Mouse (Mus musculus) thymus, postnatal 14 days (tissue): ENCODE data around the gene Ppp1r9b.
"Not testable (repeated sequence)": the region's sequence is repeated elsewhere in the genome, so short reads cannot be mapped to it uniquely, and the experiment has no call there.

Source experiments
- DNase-seq: peaks from one replicate; pipeline ENCODE4 v3.0.0; 2021

Ppp1r9b gene

GRCm38 (mm10) chr11:95000128-95000527 is 9.3 kb downstream of the Ppp1r9b start:
- DNase-seq: peak; percentile 43

- DNase-seq: peak; percentile 85
These were observed 9.7 kb downstream of the Ppp1r9b start for GRCm38 (mm10) chr11:95000548-95000947.

- peak; percentile 79 for DNase-seq
These were observed 10.2 kb downstream of the Ppp1r9b start for GRCm38 (mm10) chr11:95001058-95001457.

GRCm38 (mm10) chr11:95001584-95002347 is 10.9 kb downstream of the Ppp1r9b start:
- DNase-seq: peak; percentile 25

- DNase-seq: no peak
These were observed 11.9 kb downstream of the Ppp1r9b start for GRCm38 (mm10) chr11:95002705-95003104.

GRCm38 (mm10) chr11:95004136-95004936 is 13.5 kb downstream of the Ppp1r9b start:
- no peak for DNase-seq

GRCm38 (mm10) chr11:95004937-95005198 is 14.0 kb downstream of the Ppp1r9b start:
- DNase-seq: no peak

- DNase-seq: peak; percentile 40
These were observed 15.2 kb downstream of the Ppp1r9b start for GRCm38 (mm10) chr11:95006038-95006437.

- peak; percentile 90 for DNase-seq
These were observed 15.8 kb downstream of the Ppp1r9b start for GRCm38 (mm10) chr11:95006525-95007219.

- no peak for DNase-seq
These were observed 16.6 kb downstream of the Ppp1r9b start for GRCm38 (mm10) chr11:95007418-95007817.

- no peak for DNase-seq
These were observed 18.1 kb downstream of the Ppp1r9b start for GRCm38 (mm10) chr11:95008661-95009628.

GRCm38 (mm10) chr11:95009629-95010014 is 18.8 kb downstream of the Ppp1r9b start, which contains the start of gene Samd14:
TSS of gene Samd14 (plus strand) at chr11:95009879.
- no peak for DNase-seq

GRCm38 (mm10) chr11:95010141-95010739 is 19.4 kb downstream of the Ppp1r9b start:
- DNase-seq: no peak

- not testable (repeated sequence) for DNase-seq
These were observed 20.1 kb downstream of the Ppp1r9b start for GRCm38 (mm10) chr11:95010841-95011403.

GRCm38 (mm10) chr11:95011416-95011815 is 20.6 kb downstream of the Ppp1r9b start:
- no peak for DNase-seq

- no peak for DNase-seq
These were observed 21.2 kb downstream of the Ppp1r9b start for GRCm38 (mm10) chr11:95012075-95012474.

GRCm38 (mm10) chr11:95012487-95012886 is 21.7 kb downstream of the Ppp1r9b start:
- no peak for DNase-seq

- DNase-seq: no peak
These were observed 24.6 kb downstream of the Ppp1r9b start for GRCm38 (mm10) chr11:95015484-95015883.

GRCm38 (mm10) chr11:95022237-95022992 is 31.6 kb downstream of the Ppp1r9b start:
- no peak for DNase-seq

GRCm38 (mm10) chr11:95023481-95023880 is 32.6 kb downstream of the Ppp1r9b start:
- no peak for DNase-seq
